In the genomic region with DNA sequence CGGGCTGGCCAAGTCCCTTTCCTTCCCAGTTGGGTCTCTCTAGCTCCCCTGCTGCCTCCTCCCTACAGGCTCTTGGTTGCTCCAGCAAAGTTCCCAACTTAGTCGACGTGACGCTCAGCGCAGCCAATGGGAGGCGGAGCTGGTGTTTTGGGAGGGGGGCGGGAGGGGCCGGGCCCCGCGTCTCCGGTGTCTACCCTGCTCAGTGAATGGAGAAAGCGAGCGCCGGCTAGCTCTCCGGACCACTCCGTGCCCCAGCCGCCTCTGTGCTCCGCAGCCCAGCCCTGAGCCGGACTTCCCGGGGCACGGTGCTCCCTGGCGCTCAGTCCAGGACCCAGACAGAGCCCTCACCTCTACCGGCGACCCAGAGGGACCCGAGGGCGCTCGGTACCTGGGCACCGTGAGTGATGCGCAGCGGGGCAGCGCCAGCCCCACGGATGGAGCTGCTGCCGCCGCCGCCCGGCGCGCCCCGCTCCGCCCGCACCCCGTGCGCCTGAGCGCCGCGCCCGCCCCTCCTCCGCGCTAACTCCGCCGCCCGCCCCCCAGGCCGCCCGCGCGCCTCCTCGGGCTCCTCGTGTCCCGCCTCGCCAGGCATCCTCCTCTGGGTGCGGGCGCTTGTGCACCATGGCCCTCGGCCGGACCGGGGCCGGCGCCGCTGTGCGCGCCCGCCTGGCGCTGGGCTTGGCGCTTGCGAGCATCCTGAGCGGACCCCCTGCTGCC, we compare ENCODE assay signal across 8 mouse cellular contexts. TPM values are rescaled to one million over a fixed set of nuclear protein-coding genes. Genes with fewer than 3 reads are reported as not detected.
DNase-seq lines count a peak whose midpoint lies in the region; ATAC-seq lines count a peak whose summit lies in the region.

A gene (plus strand): TSS at position 331 of the 717 bp plus-strand sequence.

- H3K4me3 ChIP-seq in embryonic facial prominence, embryonic 14.5 days (ENCODE audit: low read depth, low read length), result peak within 1 kb of the TSS; percentile 78
- H3K4me3 ChIP-seq in heart, embryonic 12.5 days, result peak within 1 kb of the TSS; percentile 66
- peak within 1 kb of the TSS; percentile 59 for H3K4me3 ChIP-seq in kidney, embryonic 15.5 days (replicated peaks)
- peak within 1 kb of the TSS; percentile 44 for H3K4me3 ChIP-seq in liver, embryonic 13.5 days (replicated peaks)
- H3K4me3 ChIP-seq in neural tube, embryonic 15.5 days (replicated peaks), result peak within 1 kb of the TSS; percentile 62

- peak within 1 kb of the TSS; percentile 82 for H3K9ac ChIP-seq in embryonic facial prominence, embryonic 14.5 days (ENCODE audit: low read depth, low read length)
- peak within 1 kb of the TSS; percentile 78 for H3K9ac ChIP-seq in heart, embryonic 12.5 days
- peak within 1 kb of the TSS; percentile 54 for H3K9ac ChIP-seq in kidney, embryonic 15.5 days
- no peak within 1 kb of the TSS for H3K9ac ChIP-seq in liver, embryonic 13.5 days
- H3K9ac ChIP-seq in neural tube, embryonic 15.5 days (replicated peaks), result peak within 1 kb of the TSS; percentile 60

- peaks cover 22% of the 10 kb centered on the region for H3K27me3 ChIP-seq in embryonic facial prominence, embryonic 14.5 days (replicated peaks; ENCODE audit: control insufficient read depth, insufficient read depth, low read length)
- no peaks in the 10 kb centered on the region; the same call in 1 of the 2 replicates for H3K27me3 ChIP-seq in heart, embryonic 12.5 days (replicated peaks)
- peaks cover 56% of the 10 kb centered on the region for H3K27me3 ChIP-seq in kidney, embryonic 15.5 days
- peaks cover 50% of the 10 kb centered on the region for H3K27me3 ChIP-seq in liver, embryonic 13.5 days
- H3K27me3 ChIP-seq in neural tube, embryonic 15.5 days (replicated peaks), result peaks cover 63% of the 10 kb centered on the region

- 0% methylated on average over 23 of the region's 75 CpGs for WGBS in embryonic facial prominence, embryonic 14.5 days
- under 1% methylated on average over 54 of the region's 75 CpGs for WGBS in heart, embryonic 12.5 days
- under 1% methylated on average over 74 of the region's 75 CpGs for WGBS in kidney, embryonic 15.5 days
- under 1% methylated on average over 70 of the region's 75 CpGs for WGBS in liver, embryonic 13.5 days (ENCODE audit: insufficient replicate concordance)
- under 1% methylated on average over 53 of the region's 75 CpGs for WGBS in neural tube, embryonic 15.5 days

- H3K4me1 ChIP-seq in embryonic facial prominence, embryonic 14.5 days (ENCODE audit: control insufficient read depth, insufficient read depth, low read length), result peaks cover 40% of the 10 kb centered on the region
- peaks cover 29% of the 10 kb centered on the region for H3K4me1 ChIP-seq in heart, embryonic 12.5 days (replicated peaks)
- H3K4me1 ChIP-seq in kidney, embryonic 15.5 days, result peaks cover 49% of the 10 kb centered on the region
- H3K4me1 ChIP-seq in liver, embryonic 13.5 days (replicated peaks), result no peaks in the 10 kb centered on the region
- peaks cover 42% of the 10 kb centered on the region for H3K4me1 ChIP-seq in neural tube, embryonic 15.5 days

- H3K36me3 ChIP-seq in embryonic facial prominence, embryonic 14.5 days (ENCODE audit: control insufficient read depth, insufficient read depth, low read length), result no peaks in the 10 kb centered on the region
- H3K36me3 ChIP-seq in heart, embryonic 12.5 days, result no peaks in the 10 kb centered on the region
- H3K36me3 ChIP-seq in kidney, embryonic 15.5 days, result no peaks in the 10 kb centered on the region
- H3K36me3 ChIP-seq in liver, embryonic 13.5 days, result no peaks in the 10 kb centered on the region
- H3K36me3 ChIP-seq in neural tube, embryonic 15.5 days, result no peaks in the 10 kb centered on the region

- peak; percentile 92 for ATAC-seq in embryonic facial prominence, embryonic 14.5 days (ENCODE audit: low read depth)
- ATAC-seq in heart, embryonic 12.5 days (ENCODE audit: insufficient number of reproducible peaks, low FRiP score), result peak; percentile 77
- ATAC-seq in kidney, embryonic 15.5 days (replicated peaks; ENCODE audit: low FRiP score), result peak; percentile 91
- ATAC-seq in liver, embryonic 13.5 days (ENCODE audit: low read depth), result no peak
- peak; percentile 37; the same call in 1 of the 2 replicates for ATAC-seq in neural tube, embryonic 15.5 days (ENCODE audit: low FRiP score)

- peak within 1 kb of the TSS; percentile 77 for H3K27ac ChIP-seq in embryonic facial prominence, embryonic 14.5 days (replicated peaks; ENCODE audit: low read depth, low read length)
- H3K27ac ChIP-seq in heart, embryonic 12.5 days (ENCODE audit: poor library complexity, severe bottlenecking), result peak within 1 kb of the TSS; percentile 4; the same call in 1 of the 2 replicates
- H3K27ac ChIP-seq in kidney, embryonic 15.5 days, result peak within 1 kb of the TSS; percentile 18; the same call in 1 of the 2 replicates
- no peak within 1 kb of the TSS for H3K27ac ChIP-seq in liver, embryonic 13.5 days
- no peak within 1 kb of the TSS for H3K27ac ChIP-seq in neural tube, embryonic 15.5 days (replicated peaks)

- no peaks in the 10 kb centered on the region for H3K9me3 ChIP-seq in embryonic facial prominence, embryonic 14.5 days (ENCODE audit: control insufficient read depth, low read length)
- H3K9me3 ChIP-seq in heart, embryonic 12.5 days (replicated peaks), result no peaks in the 10 kb centered on the region
- H3K9me3 ChIP-seq in kidney, embryonic 15.5 days (replicated peaks), result no peaks in the 10 kb centered on the region
- no peaks in the 10 kb centered on the region for H3K9me3 ChIP-seq in liver, embryonic 13.5 days (replicated peaks)
- H3K9me3 ChIP-seq in neural tube, embryonic 15.5 days (replicated peaks), result no peaks in the 10 kb centered on the region

- DNase-seq in thymus, postnatal 25 days, result peak; percentile 6
- no peak for DNase-seq in thymus, adult 18-20 months
- peak; percentile 93 for DNase-seq in embryonic facial prominence, embryonic 14.5 days (ENCODE audit: low spot score)
- no peak for DNase-seq in liver, embryonic 13.5 days
- no peak for DNase-seq in T-cell, adult 2 months (ENCODE audit: low spot score)

- H3K4me2 ChIP-seq in embryonic facial prominence, embryonic 14.5 days (ENCODE audit: low read depth, low read length), result peak within 1 kb of the TSS; percentile 83
- H3K4me2 ChIP-seq in heart, embryonic 12.5 days, result peak within 1 kb of the TSS; percentile 81
- peak within 1 kb of the TSS; percentile 96 for H3K4me2 ChIP-seq in kidney, embryonic 15.5 days
- H3K4me2 ChIP-seq in liver, embryonic 13.5 days, result peak within 1 kb of the TSS; percentile 53
- peak within 1 kb of the TSS; percentile 99 for H3K4me2 ChIP-seq in neural tube, embryonic 15.5 days

RNA-seq across cellular contexts. Expression of the gene that starts here (rescaled TPM):
- 23.3 and 24.1 TPM in 2 replicates for polyA plus RNA-seq in embryonic facial prominence, embryonic 14.5 days (2014; fragmentation: Nextera tagmentation; extraction: Ambion mirVana)
- polyA plus RNA-seq in heart, embryonic 12.5 days (2016; fragmentation: Nextera tagmentation; extraction: Ambion mirVana), result 17.4 and 18.4 TPM in 2 replicates
- 13.6 and 14.9 TPM in 2 replicates for polyA plus RNA-seq in kidney, embryonic 15.5 days (2015; fragmentation: Nextera tagmentation; extraction: Ambion mirVana)
- polyA plus RNA-seq in liver, embryonic 13.5 days (2015; fragmentation: Nextera tagmentation; extraction: Ambion mirVana), result 0.36 and 0.44 TPM in 2 replicates
- polyA plus RNA-seq in neural tube, embryonic 15.5 days (2015; fragmentation: Nextera tagmentation; extraction: Ambion mirVana), result 20.6 and 26.2 TPM in 2 replicates

Comparison
In these comparisons a context has a peak if more than half of its experiments do, and no peak if none do; other contexts are left out.
1. RNA of the gene that starts here (polyA plus RNA-seq): 20.6 to 26.2 TPM in neural tube, embryonic 15.5 days, 23.3 to 24.1 TPM in embryonic facial prominence, embryonic 14.5 days, 17.4 to 18.4 TPM in heart, embryonic 12.5 days and 13.6 to 14.9 TPM in kidney, embryonic 15.5 days; 0.36 to 0.44 TPM in liver, embryonic 13.5 days; every median in the first group is over 10 times any median in the second.
2. DNase-seq: peak in thymus, postnatal 25 days (single experiment) and embryonic facial prominence, embryonic 14.5 days (single experiment); none in thymus, adult 18-20 months (0 of 2), liver, embryonic 13.5 days (single experiment) and T-cell, adult 2 months (single experiment).
3. H3K27ac ChIP-seq: peak in embryonic facial prominence, embryonic 14.5 days (single experiment), heart, embryonic 12.5 days (single experiment) and kidney, embryonic 15.5 days (single experiment); none in liver, embryonic 13.5 days (single experiment) and neural tube, embryonic 15.5 days (single experiment).
4. Peak in every context shown above with its lines, with median percentiles within 50 percentile points of each other: H3K4me2 ChIP-seq and H3K4me3 ChIP-seq.